Mouse (Mus musculus): ENCODE data around the gene Ercc1. TPM values are rescaled to one million over a fixed set of nuclear protein-coding genes. Genes with fewer than 3 reads are reported as not detected.

Gene Ercc1
- polyA plus RNA-seq, 1 experiment from 2014 or later, result 68.4 TPM

DNA sequence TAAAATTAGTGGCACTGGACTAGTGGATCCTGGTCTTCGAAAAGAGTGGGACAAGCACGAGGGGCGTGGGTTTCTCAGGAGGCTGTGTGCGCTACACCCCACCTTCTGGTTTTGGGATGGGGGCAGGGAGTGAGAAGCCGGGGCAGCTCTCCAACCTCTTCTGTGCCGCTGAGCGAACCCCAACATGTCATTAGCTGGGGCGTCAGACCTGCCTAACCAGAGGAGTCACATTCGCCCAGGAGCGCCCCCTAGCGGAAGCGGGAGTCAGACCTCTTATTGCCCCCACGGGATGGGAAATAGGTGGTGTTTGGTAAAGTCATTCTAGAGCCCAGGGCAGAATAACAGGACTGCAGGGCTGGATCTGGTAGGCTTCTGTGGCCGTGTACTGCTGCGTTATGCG, 17.1 kb downstream of the Ercc1 start:
- Histone ChIP-seq H3K4me2 (ENCODE audit: low read length) (peak overlapping the region; percentile 99), H3K36me3 (ENCODE audit: insufficient read depth, low read length) (no peaks in the 10 kb centered on the region), H3K4me3 (replicated peaks; ENCODE audit: low read depth, low read length) (peak overlapping the region; percentile 74), H3K27ac (no peak overlapping the region), H3K4me1 (replicated peaks; ENCODE audit: insufficient read depth, low read length) (0 out of 2 replicates have a peak, but pooled peaks cover 17% of the 10 kb centered on the region), H3K9ac (ENCODE audit: low read depth, low read length) (peak overlapping the region; percentile 39; the same call in 1 of the 2 replicates), H3K9me3 (replicated peaks; ENCODE audit: low read length) (no peaks in the 10 kb centered on the region), H3K27me3 (ENCODE audit: insufficient read depth, low read length) (no peaks in the 10 kb centered on the region)
- ATAC-seq (replicated peaks; ENCODE audit: low FRiP score, low read depth), result no peak
- TF ChIP-seq CTCF (IDR thresholded peaks at IDR 0.05; ENCODE audit: low read depth), result peak; percentile 76
- peak; percentile 52 for DNase-seq (ENCODE audit: low spot score)
- 10% methylated on average over 16 of the region's 16 CpGs for WGBS

DNA sequence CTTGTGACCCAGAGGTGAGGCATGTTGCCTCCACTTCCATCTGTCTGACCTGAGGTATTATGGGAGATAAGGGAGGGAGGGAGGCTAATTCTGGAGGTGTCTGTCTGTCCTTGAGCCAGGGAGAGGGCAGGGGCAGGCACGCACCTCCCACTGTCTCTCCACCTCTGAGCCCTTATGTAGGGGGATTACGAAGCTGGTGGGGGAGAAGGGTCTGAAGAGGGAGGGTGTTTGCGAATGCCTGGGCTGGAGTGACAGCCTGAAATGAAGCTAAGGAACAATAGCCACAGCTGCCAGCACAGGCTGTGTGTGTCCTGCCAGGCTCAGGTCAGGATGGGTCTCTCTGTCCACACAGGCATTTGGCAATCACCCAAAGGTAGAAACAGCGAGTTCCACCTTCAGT, 17.7 kb downstream of the Ercc1 start:
- Histone ChIP-seq H3K27ac (no peak overlapping the region), H3K4me2 (ENCODE audit: low read length) (no peak overlapping the region), H3K4me1 (replicated peaks; ENCODE audit: insufficient read depth, low read length) (0 out of 2 replicates have a peak, but pooled peaks cover 17% of the 10 kb centered on the region), H3K9ac (ENCODE audit: low read depth, low read length) (no peak overlapping the region), H3K27me3 (ENCODE audit: insufficient read depth, low read length) (no peaks in the 10 kb centered on the region), H3K36me3 (ENCODE audit: insufficient read depth, low read length) (no peaks in the 10 kb centered on the region), H3K4me3 (replicated peaks; ENCODE audit: low read depth, low read length) (no peak overlapping the region), H3K9me3 (replicated peaks; ENCODE audit: low read length) (no peaks in the 10 kb centered on the region)
- ATAC-seq (replicated peaks; ENCODE audit: low FRiP score, low read depth), result no peak
- no peak for DNase-seq (ENCODE audit: low spot score)
- TF ChIP-seq CTCF (IDR thresholded peaks at IDR 0.05; ENCODE audit: low read depth), result no peak
- WGBS, result 58% methylated on average over 4 of the region's 4 CpGs

DNA sequence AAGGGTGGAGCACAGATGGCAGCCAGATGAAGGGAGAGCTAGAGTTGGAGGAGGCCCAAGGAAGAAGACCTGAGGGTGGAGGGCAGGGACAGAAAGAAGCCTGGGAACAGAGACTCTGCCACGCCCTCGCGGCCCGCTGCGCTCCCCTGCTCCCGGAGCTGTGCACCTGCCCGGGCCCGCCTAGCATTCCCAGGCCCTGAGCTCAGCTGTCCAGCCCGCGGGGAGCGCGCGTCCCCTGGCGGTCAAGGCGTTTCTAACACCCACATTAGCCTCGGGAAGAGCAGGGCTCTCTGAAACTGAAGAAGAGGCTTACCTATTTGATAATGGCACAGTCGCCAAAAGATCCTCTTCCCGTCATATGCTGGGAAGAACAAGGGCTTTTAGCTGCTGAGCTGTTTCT, 19.3 kb downstream of the Ercc1 start:
- Histone ChIP-seq H3K4me3 (replicated peaks; ENCODE audit: low read depth, low read length) (no peak overlapping the region), H3K36me3 (ENCODE audit: insufficient read depth, low read length) (no peaks in the 10 kb centered on the region), H3K27ac (no peak overlapping the region), H3K4me2 (ENCODE audit: low read length) (no peak overlapping the region; the same call in 1 of the 2 replicates), H3K27me3 (ENCODE audit: insufficient read depth, low read length) (no peaks in the 10 kb centered on the region), H3K4me1 (replicated peaks; ENCODE audit: insufficient read depth, low read length) (0 out of 2 replicates have a peak, but pooled peaks cover 11% of the 10 kb centered on the region), H3K9ac (ENCODE audit: low read depth, low read length) (no peak overlapping the region), H3K9me3 (replicated peaks; ENCODE audit: low read length) (no peaks in the 10 kb centered on the region)
- peak; percentile 76 for DNase-seq (ENCODE audit: low spot score)
- peak; percentile 42 for ATAC-seq (replicated peaks; ENCODE audit: low FRiP score, low read depth)
- TF ChIP-seq CTCF (IDR thresholded peaks at IDR 0.05; ENCODE audit: low read depth), result peak; percentile 93
- WGBS, result 2% methylated on average over 18 of the region's 18 CpGs

DNA sequence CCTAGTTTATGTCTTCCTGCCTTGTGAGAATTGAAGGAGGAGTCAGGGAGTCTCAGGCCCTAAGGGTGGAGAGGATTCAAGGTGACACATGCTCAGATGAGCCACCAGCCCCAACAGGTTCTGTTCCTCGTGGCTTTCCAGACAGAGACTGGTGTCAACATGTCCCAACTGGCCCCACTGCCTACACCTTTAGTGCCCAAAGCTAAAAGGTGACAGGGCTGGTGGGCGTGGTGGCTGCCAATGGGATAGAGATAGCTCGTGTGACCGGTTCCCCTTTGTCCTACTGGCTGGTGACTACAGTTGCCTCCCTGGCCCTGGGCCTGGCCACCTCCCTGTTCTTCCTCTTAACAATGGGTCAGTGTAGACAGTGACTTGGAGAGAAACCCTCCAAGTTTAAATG, 20.8 kb downstream of the Ercc1 start:
- no peaks in the 10 kb centered on the region for H3K27me3 ChIP-seq (ENCODE audit: insufficient read depth, low read length)
- no peaks in the 10 kb centered on the region for H3K9me3 ChIP-seq (replicated peaks; ENCODE audit: low read length)
- no peak for ATAC-seq (replicated peaks; ENCODE audit: low FRiP score, low read depth)
- no peak for DNase-seq (ENCODE audit: low spot score)
- no peak overlapping the region for H3K4me3 ChIP-seq (replicated peaks; ENCODE audit: low read depth, low read length)
- H3K4me2 ChIP-seq (ENCODE audit: low read length), result no peak overlapping the region
- H3K4me1 ChIP-seq (replicated peaks; ENCODE audit: insufficient read depth, low read length), result 0 out of 2 replicates have a peak, but pooled peaks cover 12% of the 10 kb centered on the region
- H3K9ac ChIP-seq (ENCODE audit: low read depth, low read length), result no peak overlapping the region
- no peaks in the 10 kb centered on the region for H3K36me3 ChIP-seq (ENCODE audit: insufficient read depth, low read length)
- 75% methylated on average over 4 of the region's 4 CpGs for WGBS
- no peak for TF ChIP-seq CTCF (IDR thresholded peaks at IDR 0.05; ENCODE audit: low read depth)
- H3K27ac ChIP-seq, result no peak overlapping the region

DNA sequence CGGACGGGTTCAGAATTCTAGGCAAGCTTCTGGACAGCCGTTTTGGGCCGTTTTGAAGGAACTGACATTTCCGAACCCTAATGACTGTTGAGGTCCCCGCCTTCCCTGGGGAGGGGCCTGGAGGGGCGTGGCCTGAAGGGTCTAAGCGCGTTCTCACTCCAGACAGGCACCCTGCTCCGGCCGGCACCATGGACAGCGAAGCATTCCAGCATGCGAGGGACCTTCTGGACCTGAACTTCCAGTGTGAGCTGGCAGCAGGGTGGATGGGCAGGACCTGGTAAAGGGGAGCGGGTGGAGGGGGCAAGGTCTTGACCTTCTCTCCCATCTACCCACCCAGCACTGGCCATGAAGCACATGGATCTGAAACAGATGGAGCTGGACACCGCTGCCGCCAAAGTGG, 23.8 kb downstream of the Ercc1 start:
- no peak overlapping the region for H3K27ac ChIP-seq
- H3K36me3 ChIP-seq (ENCODE audit: insufficient read depth, low read length), result no peaks in the 10 kb centered on the region
- H3K4me3 ChIP-seq (replicated peaks; ENCODE audit: low read depth, low read length), result no peak overlapping the region
- WGBS, result 20% methylated on average over 16 of the region's 16 CpGs
- TF ChIP-seq CTCF (IDR thresholded peaks at IDR 0.05; ENCODE audit: low read depth), result peak; percentile 8; the same call in 1 of the 2 replicates
- DNase-seq (ENCODE audit: low spot score) (peak; percentile 64), ATAC-seq (replicated peaks; ENCODE audit: low FRiP score, low read depth) (no peak)
- 0 out of 2 replicates have a peak, but pooled peaks cover 5% of the 10 kb centered on the region for H3K4me1 ChIP-seq (replicated peaks; ENCODE audit: insufficient read depth, low read length)
- no peak overlapping the region for H3K4me2 ChIP-seq (ENCODE audit: low read length)
- H3K9me3 ChIP-seq (replicated peaks; ENCODE audit: low read length), result no peaks in the 10 kb centered on the region
- H3K9ac ChIP-seq (ENCODE audit: low read depth, low read length), result no peak overlapping the region
- no peaks in the 10 kb centered on the region for H3K27me3 ChIP-seq (ENCODE audit: insufficient read depth, low read length)

DNA sequence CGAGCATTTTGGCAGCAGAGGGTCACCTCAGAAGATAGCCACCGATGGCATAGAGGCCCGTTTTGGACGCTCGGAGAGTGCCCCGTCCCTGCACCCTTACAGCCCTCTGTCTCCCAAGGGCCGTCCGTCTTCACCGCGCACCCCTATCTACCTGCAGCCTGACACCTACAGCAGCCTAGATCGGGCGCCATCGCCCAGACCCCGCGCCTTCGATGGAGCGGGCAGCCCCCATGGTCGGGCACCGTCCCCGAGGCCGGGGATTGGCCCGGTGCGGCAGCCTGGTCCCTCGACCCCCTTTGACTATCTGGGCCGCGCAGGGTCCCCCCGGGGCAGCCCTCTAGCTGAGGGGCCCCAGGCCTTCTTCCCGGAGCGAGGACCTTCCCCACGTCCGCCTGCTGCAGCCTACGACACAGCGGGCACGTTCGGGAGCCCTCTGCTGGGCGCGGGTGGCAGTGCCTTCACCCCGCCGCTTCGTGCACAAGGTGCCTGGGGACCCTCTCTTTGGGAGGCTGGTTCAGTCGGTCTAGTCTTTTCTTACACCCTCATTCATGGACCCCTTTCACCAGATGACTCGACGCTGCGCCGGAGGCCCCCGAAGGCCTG, 25.3 kb downstream of the Ercc1 start:
- peak; percentile 77 for TF ChIP-seq CTCF (IDR thresholded peaks at IDR 0.05; ENCODE audit: low read depth)
- no peaks in the 10 kb centered on the region for H3K9me3 ChIP-seq (replicated peaks; ENCODE audit: low read length)
- peak; percentile 60 for DNase-seq (ENCODE audit: low spot score)
- H3K9ac ChIP-seq (ENCODE audit: low read depth, low read length), result peak overlapping the region; percentile 55
- no peak overlapping the region for H3K27ac ChIP-seq
- peak; percentile 53 for ATAC-seq (replicated peaks; ENCODE audit: low FRiP score, low read depth)
- H3K36me3 ChIP-seq (ENCODE audit: insufficient read depth, low read length), result no peaks in the 10 kb centered on the region
- H3K4me2 ChIP-seq (ENCODE audit: low read length), result peak overlapping the region; percentile 74
- 10% methylated on average over 45 of the region's 46 CpGs for WGBS
- H3K27me3 ChIP-seq (ENCODE audit: insufficient read depth, low read length), result no peaks in the 10 kb centered on the region
- 0 out of 2 replicates have a peak, but pooled peaks cover 5% of the 10 kb centered on the region for H3K4me1 ChIP-seq (replicated peaks; ENCODE audit: insufficient read depth, low read length)
- peak overlapping the region; percentile 26 for H3K4me3 ChIP-seq (replicated peaks; ENCODE audit: low read depth, low read length)
